Mouse (Mus musculus) megakaryocyte, adult 5-6 weeks (primary cell): Measurements from ENCODE around the gene Ap2b1. TPM values are rescaled to one million over a fixed set of nuclear protein-coding genes. Genes with fewer than 3 reads are reported as not detected.
A peak's percentile ranks its signal among the peaks of the same experiment; 100 is the strongest.

Experiments
- ATAC-seq: 2 replicates; pipeline ENCODE4 v1.8.0; 2016; ENCODE audit warnings: mild to moderate bottlenecking, inconsistent platforms; ENCODE audit not compliant: poor library complexity, severe bottlenecking
- total RNA-seq, 2 experiments: library from RNA; stranded (forward) in 1 of 2; stranded (reverse) in 1 of 2; fragments of 153-499, 151-499 nt in 1 of 2; fragments of 221-1000, 200-1000 nt in 1 of 2; gene quantifications; 2 replicates each; pipeline versions ENCODE4 v1.2.3 to v1.2.4; 2015 to 2017

Gene Ap2b1
- total RNA-seq, 2 experiments from 2014 or later: 53.7 to 59.6 TPM

GRCm38 (mm10) chr11:83394802-83395439 lies 96.1 kb downstream of the Ap2b1 start:
- no peak for ATAC-seq

- no peak for ATAC-seq
Observed at GRCm38 (mm10) chr11:83397626-83398025, 98.8 kb downstream of the Ap2b1 start.

GRCm38 (mm10) chr11:83398724-83399123 lies 99.9 kb downstream of the Ap2b1 start:
- ATAC-seq: peak; percentile 73

GRCm38 (mm10) chr11:83403787-83404186 lies 105.0 kb downstream of the Ap2b1 start:
- no peak for ATAC-seq

- no peak for ATAC-seq
Observed at GRCm38 (mm10) chr11:83406391-83406790, 107.6 kb downstream of the Ap2b1 start.

- ATAC-seq: no peak
Observed at GRCm38 (mm10) chr11:83408242-83408641, 109.4 kb downstream of the Ap2b1 start.

- no peak for ATAC-seq
Observed at GRCm38 (mm10) chr11:83409087-83409754, 110.4 kb downstream of the Ap2b1 start, which contains the start of gene Rasl10b. Gene Rasl10b, plus strand, starts transcription at chr11:83409137.

- no peak for ATAC-seq
Observed at GRCm38 (mm10) chr11:83409792-83410291, 111.0 kb downstream of the Ap2b1 start.

- ATAC-seq: no peak
Observed at GRCm38 (mm10) chr11:83410510-83410909, 111.7 kb downstream of the Ap2b1 start.

GRCm38 (mm10) chr11:83417080-83417479 lies 118.3 kb downstream of the Ap2b1 start:
- no peak for ATAC-seq

- no peak for ATAC-seq
Observed at GRCm38 (mm10) chr11:83417708-83418107, 118.9 kb downstream of the Ap2b1 start.

GRCm38 (mm10) chr11:83418566-83418965 lies 119.7 kb downstream of the Ap2b1 start:
- peak; percentile 56 for ATAC-seq

GRCm38 (mm10) chr11:83420338-83420737 lies 121.5 kb downstream of the Ap2b1 start:
- no peak for ATAC-seq

GRCm38 (mm10) chr11:83421305-83421704 lies 122.5 kb downstream of the Ap2b1 start:
- ATAC-seq: 0 out of 2 replicates have a peak, but pooled peaks have one; percentile 39

GRCm38 (mm10) chr11:83424681-83425080 lies 125.9 kb downstream of the Ap2b1 start:
- peak; percentile 54 for ATAC-seq

GRCm38 (mm10) chr11:83426964-83427363 lies 128.1 kb downstream of the Ap2b1 start:
- ATAC-seq: peak; percentile 95

GRCm38 (mm10) chr11:83429355-83429754 lies 130.5 kb downstream of the Ap2b1 start, which contains the start of gene Gas2l2:
Gene Gas2l2, minus strand, starts transcription at chr11:83429455.
- no peak for ATAC-seq

GRCm38 (mm10) chr11:83432533-83432932 lies 133.7 kb downstream of the Ap2b1 start:
- peak; percentile 63 for ATAC-seq

- no peak for ATAC-seq
Observed at GRCm38 (mm10) chr11:83437377-83437776, 138.6 kb downstream of the Ap2b1 start, which contains the start of gene 1700020L24Rik. Gene 1700020L24Rik, plus strand, starts transcription at chr11:83437677.

GRCm38 (mm10) chr11:83439426-83440060 lies 140.7 kb downstream of the Ap2b1 start:
- ATAC-seq: peak; percentile 34
